Mouse (Mus musculus) neural tube, embryonic 14.5 days (tissue): ENCODE measurements at regions not wholly inside any gene's neighbourhood (a gene's known extent, or its start where the extent isn't known, plus 50 kb on each side); places are given as distances from the start of the nearest gene placed in this dataset.
A peak's percentile ranks its signal among the peaks of the same experiment; 100 is the strongest.

Experiments
- ATAC-seq: fragments of 200-750 bp; cut with Nextera tagmentation; 2 replicates; pipeline ENCODE4 v1.8.0; 2017; ENCODE audit warnings: low read depth, mild to moderate bottlenecking, moderate TSS enrichment, moderate library complexity
- H3K27ac ChIP-seq: fragments of 300-500 bp; sonication (generic); 2 replicates; pipeline ENCODE4 v1.5.1; 2014; ENCODE audit warnings: low read depth, mild to moderate bottlenecking, control low read depth, low read length, moderate library complexity, mixed read lengths
- H3K27me3 ChIP-seq: fragments of 300-500 bp; sonication (generic); 2 replicates; pipeline ENCODE4 v1.6.1; 2014; ENCODE audit warnings: low read length; ENCODE audit not compliant: control insufficient read depth, insufficient read depth
- H3K36me3 ChIP-seq: fragments of 300-500 bp; sonication (generic); 2 replicates; pipeline ENCODE4 v1.6.1; 2014; ENCODE audit warnings: low read length, mixed read lengths; ENCODE audit not compliant: control insufficient read depth, insufficient read depth
- H3K4me1 ChIP-seq: fragments of 300-500 bp; sonication (generic); 2 replicates; pipeline ENCODE4 v1.6.1; 2014; ENCODE audit warnings: low read length; ENCODE audit not compliant: control insufficient read depth, insufficient read depth
- H3K4me2 ChIP-seq: fragments of 300-500 bp; sonication (generic); 2 replicates; pipeline ENCODE4 v1.6.1; 2014; ENCODE audit warnings: mild to moderate bottlenecking, low read depth, low read length, control low read depth
- H3K4me3 ChIP-seq: fragments of 300-500 bp; sonication (generic); 2 replicates; pipeline ENCODE4 v1.5.1; 2014; ENCODE audit warnings: low read depth, low read length, control low read depth, mixed read lengths
- H3K9ac ChIP-seq: fragments of 300-500 bp; sonication (generic); replicated peaks from 2 replicates; pipeline ENCODE4 v1.6.1; 2014; ENCODE audit warnings: low read depth, mild to moderate bottlenecking, control low read depth, low read length, mixed read lengths
- H3K9me3 ChIP-seq: fragments of 300-500 bp; sonication (generic); 2 replicates; pipeline ENCODE4 v1.6.1; 2016; ENCODE audit warnings: low read length; ENCODE audit not compliant: control insufficient read depth
- WGBS: fragments of 180-500 bp; shearing (Covaris S2); extraction: QIAGEN DNeasy Blood & Tissue Kit; methylation state at CpG from one replicate; pipeline ENCODE4 v1.1.7; 2014; 5-methylcytosine and 5-hydroxymethylcytosine counted together

GRCm38 (mm10) chr2:171668791-171669645 lies 374.2 kb downstream of the Cbln4 start:
- no peaks in the 10 kb centered on the region for H3K36me3 ChIP-seq
- no peaks in the 10 kb centered on the region; the same call in 1 of the 2 replicates for H3K4me1 ChIP-seq
- H3K9ac ChIP-seq, result no peak overlapping the region
- H3K9me3 ChIP-seq, result no peaks in the 10 kb centered on the region
- 10% methylated on average over 4 of the region's 4 CpGs for WGBS
- ATAC-seq, result no peak; the same call in 1 of the 2 replicates
- no peak overlapping the region for H3K4me3 ChIP-seq
- H3K4me2 ChIP-seq, result no peak overlapping the region
- H3K27ac ChIP-seq, result no peak overlapping the region
- no peaks in the 10 kb centered on the region for H3K27me3 ChIP-seq

- H3K9ac ChIP-seq, result no peak overlapping the region
- no peaks in the 10 kb centered on the region for H3K9me3 ChIP-seq
- no peak overlapping the region for H3K27ac ChIP-seq
- no peaks in the 10 kb centered on the region for H3K27me3 ChIP-seq
- 87% methylated on average over 6 of the region's 6 CpGs for WGBS
- H3K4me2 ChIP-seq, result no peak overlapping the region
- no peak for ATAC-seq
- no peak overlapping the region for H3K4me3 ChIP-seq
- H3K4me1 ChIP-seq, result no peaks in the 10 kb centered on the region
- H3K36me3 ChIP-seq, result no peaks in the 10 kb centered on the region
Measured at GRCm38 (mm10) chr2:171662571-171662970, 380.7 kb downstream of the Cbln4 start.

GRCm38 (mm10) chr2:171661896-171662511 lies 381.3 kb downstream of the Cbln4 start:
- Histone ChIP-seq H3K27ac (no peak overlapping the region), H3K9ac (no peak overlapping the region), H3K4me2 (no peak overlapping the region), H3K4me3 (no peak overlapping the region), H3K9me3 (no peaks in the 10 kb centered on the region), H3K4me1 (no peaks in the 10 kb centered on the region), H3K36me3 (no peaks in the 10 kb centered on the region), H3K27me3 (no peaks in the 10 kb centered on the region)
- 35% methylated on average over 8 of the region's 8 CpGs for WGBS
- ATAC-seq, result no peak

GRCm38 (mm10) chr2:171657125-171657524 lies 386.1 kb downstream of the Cbln4 start:
- no peak for ATAC-seq
- no peak overlapping the region for H3K9ac ChIP-seq
- whole genome bisulfite sequencing, result 59% methylated on average over 7 of the region's 7 CpGs
- H3K27me3 ChIP-seq, result no peaks in the 10 kb centered on the region
- no peaks in the 10 kb centered on the region for H3K9me3 ChIP-seq
- H3K36me3 ChIP-seq, result no peaks in the 10 kb centered on the region
- H3K4me1 ChIP-seq, result no peaks in the 10 kb centered on the region
- H3K4me2 ChIP-seq, result no peak overlapping the region
- no peak overlapping the region for H3K27ac ChIP-seq
- no peak overlapping the region for H3K4me3 ChIP-seq

- WGBS, result 87% methylated on average over 4 of the region's 4 CpGs
- H3K4me2 ChIP-seq, result no peak overlapping the region
- H3K27me3 ChIP-seq, result no peaks in the 10 kb centered on the region
- no peaks in the 10 kb centered on the region for H3K4me1 ChIP-seq
- H3K9ac ChIP-seq, result no peak overlapping the region
- no peak for ATAC-seq
- H3K27ac ChIP-seq, result no peak overlapping the region
- no peak overlapping the region for H3K4me3 ChIP-seq
- H3K9me3 ChIP-seq, result no peaks in the 10 kb centered on the region
- H3K36me3 ChIP-seq, result no peaks in the 10 kb centered on the region
Measured at GRCm38 (mm10) chr2:171641730-171642129, 401.5 kb downstream of the Cbln4 start.

- Histone ChIP-seq H3K27ac (no peak overlapping the region), H3K9me3 (no peaks in the 10 kb centered on the region), H3K4me1 (no peaks in the 10 kb centered on the region), H3K27me3 (no peaks in the 10 kb centered on the region), H3K4me3 (no peak overlapping the region), H3K9ac (no peak overlapping the region), H3K36me3 (no peaks in the 10 kb centered on the region), H3K4me2 (no peak overlapping the region)
- WGBS, result 74% methylated on average over 9 of the region's 9 CpGs
- ATAC-seq, result no peak
Measured at GRCm38 (mm10) chr2:171640478-171640877, 402.8 kb downstream of the Cbln4 start.

- no peak overlapping the region for H3K27ac ChIP-seq
- H3K9me3 ChIP-seq, result no peaks in the 10 kb centered on the region
- no peaks in the 10 kb centered on the region for H3K36me3 ChIP-seq
- WGBS, result 87% methylated on average over 6 of the region's 6 CpGs
- no peak overlapping the region for H3K4me2 ChIP-seq
- H3K4me1 ChIP-seq, result no peaks in the 10 kb centered on the region
- no peak overlapping the region for H3K9ac ChIP-seq
- no peak overlapping the region for H3K4me3 ChIP-seq
- ATAC-seq, result no peak
- no peaks in the 10 kb centered on the region for H3K27me3 ChIP-seq
Measured at GRCm38 (mm10) chr2:171638931-171639330, 404.3 kb downstream of the Cbln4 start.

GRCm38 (mm10) chr2:171636837-171637236 lies 406.4 kb downstream of the Cbln4 start:
- ATAC-seq, result no peak
- no peaks in the 10 kb centered on the region for H3K9me3 ChIP-seq
- H3K36me3 ChIP-seq, result no peaks in the 10 kb centered on the region
- no peak overlapping the region for H3K4me2 ChIP-seq
- no peak overlapping the region for H3K4me3 ChIP-seq
- H3K27ac ChIP-seq, result no peak overlapping the region
- no peaks in the 10 kb centered on the region for H3K27me3 ChIP-seq
- no peak overlapping the region for H3K9ac ChIP-seq
- WGBS, result 28% methylated on average over 6 of the region's 6 CpGs
- no peaks in the 10 kb centered on the region for H3K4me1 ChIP-seq

- H3K27ac ChIP-seq, result no peak overlapping the region
- no peaks in the 10 kb centered on the region for H3K4me1 ChIP-seq
- H3K4me2 ChIP-seq, result no peak overlapping the region
- 5% methylated on average over 15 of the region's 15 CpGs for WGBS
- no peaks in the 10 kb centered on the region for H3K9me3 ChIP-seq
- no peak overlapping the region for H3K4me3 ChIP-seq
- H3K27me3 ChIP-seq, result no peaks in the 10 kb centered on the region
- ATAC-seq, result peak; percentile 31; the same call in 1 of the 2 replicates
- no peak overlapping the region for H3K9ac ChIP-seq
- H3K36me3 ChIP-seq, result no peaks in the 10 kb centered on the region
Measured at GRCm38 (mm10) chr2:171633355-171634097, 409.7 kb downstream of the Cbln4 start.
